Mouse (Mus musculus) spleen, adult 2 months (tissue): Measurements from ENCODE around the gene Tyw1.

Source experiments
- CTCF ChIP-seq: fragments of 200-500 bp; IDR thresholded peaks from 2 replicates; pipeline ENCODE4 v1.5.1; 2011; ENCODE audit warnings: mild to moderate bottlenecking, inconsistent platforms; ENCODE audit not compliant: insufficient read depth, insufficient read length, insufficient replicate concordance; ENCODE audit errors: extremely low read depth
- POLR2A ChIP-seq: fragments of 200-500 bp; IDR thresholded peaks from 2 replicates; pipeline ENCODE4 v1.6.1; 2011; ENCODE audit warnings: low read depth, low read length, inconsistent platforms

DNA sequence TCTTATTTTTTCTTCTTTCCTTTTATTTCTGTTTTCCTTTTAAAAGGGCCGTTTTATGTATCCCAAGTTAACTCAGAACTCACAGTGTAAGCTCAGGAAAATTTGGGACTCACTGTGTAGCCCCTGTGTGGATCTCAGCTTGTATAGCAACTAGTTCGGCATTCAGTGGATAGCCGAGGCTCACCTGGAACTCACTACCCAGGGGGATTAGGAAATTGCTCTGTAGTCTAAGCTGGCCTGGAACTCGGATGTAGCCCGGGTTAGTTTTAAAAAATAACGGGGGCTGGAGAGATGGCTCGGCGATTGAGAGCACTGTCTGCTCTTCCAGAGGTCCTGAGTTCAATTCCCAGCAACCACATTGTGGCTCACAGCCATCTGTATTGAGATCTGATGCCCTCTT is 1.9 kb downstream of the Tyw1 start:
- TF ChIP-seq CTCF (no peak), POLR2A (no peak)
